ENCODE assay signal across 10 mouse cellular contexts in the genomic region with DNA sequence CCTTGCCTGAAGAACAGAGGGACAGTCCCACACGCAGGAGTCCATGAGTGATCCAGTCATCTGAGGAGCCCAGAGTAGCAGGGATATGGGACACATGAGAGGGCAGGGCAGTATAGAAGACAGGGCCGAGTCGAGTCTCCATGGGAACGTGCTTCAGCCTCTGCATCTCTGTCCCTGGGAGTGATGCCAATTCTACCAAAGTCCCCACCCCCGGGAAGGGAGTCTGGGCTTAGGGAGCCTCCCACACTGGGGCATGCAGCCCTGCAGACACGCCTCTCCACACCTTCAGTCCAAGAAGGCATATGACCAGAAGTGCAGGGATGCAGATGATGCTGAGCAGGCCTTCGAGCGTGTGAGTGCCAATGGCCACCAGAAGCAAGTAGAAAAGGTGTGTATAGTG. TPM values are rescaled to one million over a fixed set of nuclear protein-coding genes. Genes with fewer than 3 reads are reported as not detected.
DNase-seq lines count a peak whose midpoint lies in the region; ATAC-seq lines count a peak whose summit lies in the region.
"Had no signal": no experiment of that assay in that cellular context is flagged by ENCODE, and none has a peak within 500 bp of the region (broad histone marks: within the 10 kb centered on the region; RNA-seq: fewer than 3 reads in every experiment).

No protein-coding gene starts in this region.

- WGBS in limb, embryonic 12.5 days, result 67% methylated on average over 8 of the region's 8 CpGs
- WGBS in limb, embryonic 10.5 days, result 83% methylated on average over 8 of the region's 8 CpGs

- peaks cover 15% of the 10 kb centered on the region for H3K4me1 ChIP-seq in limb, embryonic 12.5 days (replicated peaks)
- H3K4me1 ChIP-seq in limb, embryonic 10.5 days, result peaks cover 42% of the 10 kb centered on the region

- no peak for ATAC-seq in limb, embryonic 12.5 days (ENCODE audit: insufficient number of reproducible peaks, insufficient read depth, low FRiP score, low TSS enrichment, low read depth)
- ATAC-seq: inflammation-experienced regulatory T-cells, adult 6 months had no signal

- H3K4me3 ChIP-seq in limb, embryonic 12.5 days (replicated peaks), result no peak overlapping the region
- H3K4me3 ChIP-seq in limb, embryonic 10.5 days, result no peak overlapping the region
- H3K4me3 ChIP-seq: limb, embryonic 15.5 days; midbrain, embryonic 12.5 days had no signal

- no peak overlapping the region for H3K4me2 ChIP-seq in limb, embryonic 12.5 days
- H3K4me2 ChIP-seq: limb, embryonic 15.5 days; midbrain, embryonic 12.5 days had no signal

- peaks cover 13% of the 10 kb centered on the region for H3K36me3 ChIP-seq in limb, embryonic 12.5 days
- peaks cover 16% of the 10 kb centered on the region for H3K36me3 ChIP-seq in limb, embryonic 10.5 days

- H3K9ac ChIP-seq in limb, embryonic 12.5 days (replicated peaks), result 0 out of 2 replicates have a peak overlapping the region, but pooled peaks have one; percentile 18
- H3K9ac ChIP-seq: limb, embryonic 15.5 days had no signal

- DNase-seq in frontal cortex, postnatal 36 days (ENCODE audit: low spot score in 2 of 2), result peak; percentile 49 to 56
- no peak for DNase-seq in frontal cortex, postnatal 14 days (ENCODE audit: low spot score in 2 of 2)
- DNase-seq in limb, embryonic 10.5 days (ENCODE audit: low spot score), result no peak
- DNase-seq in NIH3T3 (ENCODE audit: low read depth), result peak; percentile 60
- peak; percentile 26 to 59 for DNase-seq in kidney, postnatal 25 days
- DNase-seq in urinary bladder, postnatal 10 days (ENCODE audit: low spot score), result no peak

- H3K27me3 ChIP-seq in limb, embryonic 12.5 days, result no peaks in the 10 kb centered on the region
- H3K27me3 ChIP-seq in limb, embryonic 10.5 days (ENCODE audit: low read depth, poor library complexity, severe bottlenecking), result 0 out of 2 replicates have a peak, but pooled peaks cover 10% of the 10 kb centered on the region
- H3K27me3 ChIP-seq: limb, embryonic 15.5 days had no signal

- no peak overlapping the region for H3K27ac ChIP-seq in limb, embryonic 12.5 days
- H3K27ac ChIP-seq in limb, embryonic 10.5 days, result no peak overlapping the region
- H3K27ac ChIP-seq: limb, embryonic 15.5 days; midbrain, embryonic 12.5 days had no signal

- H3K9me3 ChIP-seq in limb, embryonic 12.5 days, result no peaks in the 10 kb centered on the region
- H3K9me3 ChIP-seq in limb, embryonic 10.5 days (replicated peaks), result no peaks in the 10 kb centered on the region
- H3K9me3 ChIP-seq: limb, embryonic 15.5 days; midbrain, embryonic 12.5 days had no signal

RNA-seq across cellular contexts. Expression of gene Pstpip1, which starts 33.2 kb away (rescaled TPM):
- 1.0 and 1.5 TPM in 2 replicates for polyA plus RNA-seq in limb, embryonic 12.5 days (2016; fragmentation: Nextera tagmentation; extraction: Ambion mirVana)
- polyA plus RNA-seq in limb, embryonic 10.5 days (2016; fragmentation: Nextera tagmentation; extraction: Ambion mirVana), result 0.64 and 0.90 TPM in 2 replicates

RNA-seq across cellular contexts. Expression of gene Tspan3, which starts 42.3 kb away (rescaled TPM):
- polyA plus RNA-seq in limb, embryonic 12.5 days (2016; fragmentation: Nextera tagmentation; extraction: Ambion mirVana), result 424 and 455 TPM in 2 replicates
- polyA plus RNA-seq in limb, embryonic 10.5 days (2016; fragmentation: Nextera tagmentation; extraction: Ambion mirVana), result 410 and 450 TPM in 2 replicates

Comparison
In these comparisons a context has a peak if more than half of its experiments do, and no peak if none do; other contexts are left out.
1. DNase-seq: peak in frontal cortex, postnatal 36 days (2 of 2), NIH3T3 (single experiment) and kidney, postnatal 25 days (2 of 2); none in frontal cortex, postnatal 14 days (0 of 2), limb, embryonic 10.5 days (single experiment) and urinary bladder, postnatal 10 days (single experiment).